Mouse (Mus musculus): ENCODE data around the gene Tm9sf3.

The Tm9sf3 gene

GRCm38 (mm10) chr19:41263630-41264295, at the start of gene Tm9sf3:
Tm9sf3 (minus strand) TSS chr19:41263997.
- in situ Hi-C loops (cut with MboI; ENCODE audit: low pct_unique_long_range_greater_than_20kb in 1 of 2, low sequenced_read_pairs in 2 of 2, unreplicated experiment in 1 of 2): no loop called here

DNA sequence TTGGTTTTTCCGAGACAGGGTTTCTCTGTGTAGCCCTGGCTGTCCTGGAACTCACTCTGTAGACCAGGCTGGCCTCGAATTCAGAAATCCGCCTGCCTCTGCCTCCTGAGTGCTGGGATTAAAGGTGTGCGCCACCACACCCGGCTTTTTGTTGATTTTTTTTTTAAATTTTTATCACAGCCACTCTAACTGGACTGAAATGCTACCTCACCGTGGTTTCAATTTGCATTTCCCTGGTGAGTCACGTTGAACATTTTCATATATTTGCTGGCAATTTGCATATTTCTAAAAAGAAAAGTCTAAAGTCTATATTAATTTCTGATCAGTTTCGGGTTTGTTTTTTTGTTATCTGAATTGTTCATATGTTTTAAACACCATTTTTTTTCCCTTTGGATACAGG, 48.8 kb upstream of the Tm9sf3 start:
- in situ Hi-C loops (cut with MboI; ENCODE audit: low pct_unique_long_range_greater_than_20kb in 1 of 2, low sequenced_read_pairs in 2 of 2, unreplicated experiment in 1 of 2): loop anchor here in 1 of 2 experiments (25.0 kb wide), 1 partner anchor 300 kb away; no protein-coding TSS in a partner anchor

GRCm38 (mm10) chr19:41312027-41312426, 48.2 kb upstream of the Tm9sf3 start:
- in situ Hi-C loops (cut with MboI; ENCODE audit: low pct_unique_long_range_greater_than_20kb in 1 of 2, low sequenced_read_pairs in 2 of 2, unreplicated experiment in 1 of 2): loop anchor here in 1 of 2 experiments (25.0 kb wide), 1 partner anchor 300 kb away; no protein-coding TSS in a partner anchor

GRCm38 (mm10) chr19:41310971-41311703, 47.3 kb upstream of the Tm9sf3 start:
- in situ Hi-C loops (cut with MboI; ENCODE audit: low pct_unique_long_range_greater_than_20kb in 1 of 2, low sequenced_read_pairs in 2 of 2, unreplicated experiment in 1 of 2): loop anchor here in 1 of 2 experiments (25.0 kb wide), 1 partner anchor 301 kb away; no protein-coding TSS in a partner anchor

GRCm38 (mm10) chr19:41303933-41304332, 40.1 kb upstream of the Tm9sf3 start:
- in situ Hi-C loops (cut with MboI; ENCODE audit: low pct_unique_long_range_greater_than_20kb in 1 of 2, low sequenced_read_pairs in 2 of 2, unreplicated experiment in 1 of 2): loop anchor here in 1 of 2 experiments (25.0 kb wide), 1 partner anchor 308 kb away; no protein-coding TSS in a partner anchor

DNA sequence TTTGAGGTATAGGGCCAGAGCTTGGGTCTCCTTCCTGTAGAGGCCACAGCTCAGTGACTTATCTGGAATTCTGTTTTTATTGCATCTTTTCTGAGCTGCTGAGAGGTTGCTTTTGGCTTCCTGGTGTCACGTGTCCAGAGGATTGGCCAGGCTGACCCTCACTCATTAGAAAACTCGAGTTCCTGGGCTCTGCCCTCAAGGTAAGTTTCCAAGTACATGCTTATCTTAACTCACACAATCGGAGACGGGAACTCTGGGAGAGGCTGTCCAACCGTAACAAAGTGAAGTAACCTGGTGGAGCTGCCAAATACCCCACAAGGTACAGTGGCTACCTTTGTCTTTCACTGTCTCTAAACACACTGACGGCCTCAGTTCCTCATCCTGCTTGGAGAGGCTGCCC, 39.6 kb upstream of the Tm9sf3 start:
- in situ Hi-C loops (cut with MboI; ENCODE audit: low pct_unique_long_range_greater_than_20kb in 1 of 2, low sequenced_read_pairs in 2 of 2, unreplicated experiment in 1 of 2): loop anchor here in 1 of 2 experiments (25.0 kb wide), 1 partner anchor 309 kb away; no protein-coding TSS in a partner anchor

- in situ Hi-C loops (cut with MboI; ENCODE audit: low pct_unique_long_range_greater_than_20kb in 1 of 2, low sequenced_read_pairs in 2 of 2, unreplicated experiment in 1 of 2): loop anchor here in 1 of 2 experiments (25.0 kb wide), 1 partner anchor 310 kb away; no protein-coding TSS in a partner anchor
These were observed 38.1 kb upstream of the Tm9sf3 start for GRCm38 (mm10) chr19:41301856-41302255.

DNA sequence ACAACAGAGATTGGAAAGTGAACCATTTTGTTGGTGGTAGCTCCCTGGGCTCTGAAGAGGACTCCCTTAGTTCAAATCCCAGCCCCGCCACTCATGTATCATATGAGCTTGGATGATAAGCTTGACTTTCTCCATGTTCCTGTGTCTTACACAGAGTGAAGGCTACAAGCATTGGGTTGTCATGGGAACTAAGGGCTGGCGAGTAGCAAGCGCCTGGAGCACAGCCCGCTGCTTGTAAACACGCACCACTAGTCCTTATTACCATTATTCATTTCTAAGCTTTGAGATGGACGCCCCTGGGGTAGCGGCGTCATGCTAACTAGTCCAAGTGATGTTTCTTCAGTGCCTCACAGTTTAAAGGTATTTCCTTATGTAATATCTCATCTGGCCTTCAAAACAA, 35.6 kb upstream of the Tm9sf3 start:
- in situ Hi-C loops (cut with MboI; ENCODE audit: low pct_unique_long_range_greater_than_20kb in 1 of 2, low sequenced_read_pairs in 2 of 2, unreplicated experiment in 1 of 2): no loop called here

GRCm38 (mm10) chr19:41290952-41291619, 27.3 kb upstream of the Tm9sf3 start:
- in situ Hi-C loops (cut with MboI; ENCODE audit: low pct_unique_long_range_greater_than_20kb in 1 of 2, low sequenced_read_pairs in 2 of 2, unreplicated experiment in 1 of 2): no loop called here

GRCm38 (mm10) chr19:41288568-41288967, 24.8 kb upstream of the Tm9sf3 start:
- in situ Hi-C loops (cut with MboI; ENCODE audit: low pct_unique_long_range_greater_than_20kb in 1 of 2, low sequenced_read_pairs in 2 of 2, unreplicated experiment in 1 of 2): no loop called here

DNA sequence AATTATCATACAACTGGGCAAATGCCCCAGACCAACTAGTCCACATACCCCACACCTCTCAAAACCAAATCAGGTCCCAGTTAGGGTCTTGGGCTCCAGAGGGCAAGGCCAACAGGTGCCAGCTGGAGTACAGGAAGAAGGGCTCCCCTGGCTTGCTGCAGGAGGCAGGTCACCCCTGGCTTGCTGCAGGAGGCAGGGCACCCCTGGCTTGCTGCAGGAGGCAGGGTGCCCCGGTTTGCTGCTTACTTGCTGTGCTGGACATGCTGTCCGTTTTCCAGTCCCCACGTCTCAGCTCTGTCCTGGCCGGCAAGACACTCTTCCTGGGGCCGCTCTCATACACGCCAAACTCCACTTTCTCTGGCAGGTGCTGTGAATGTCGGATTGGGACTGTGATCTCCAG, 23.4 kb upstream of the Tm9sf3 start:
- in situ Hi-C loops (cut with MboI; ENCODE audit: low pct_unique_long_range_greater_than_20kb in 1 of 2, low sequenced_read_pairs in 2 of 2, unreplicated experiment in 1 of 2): no loop called here

DNA sequence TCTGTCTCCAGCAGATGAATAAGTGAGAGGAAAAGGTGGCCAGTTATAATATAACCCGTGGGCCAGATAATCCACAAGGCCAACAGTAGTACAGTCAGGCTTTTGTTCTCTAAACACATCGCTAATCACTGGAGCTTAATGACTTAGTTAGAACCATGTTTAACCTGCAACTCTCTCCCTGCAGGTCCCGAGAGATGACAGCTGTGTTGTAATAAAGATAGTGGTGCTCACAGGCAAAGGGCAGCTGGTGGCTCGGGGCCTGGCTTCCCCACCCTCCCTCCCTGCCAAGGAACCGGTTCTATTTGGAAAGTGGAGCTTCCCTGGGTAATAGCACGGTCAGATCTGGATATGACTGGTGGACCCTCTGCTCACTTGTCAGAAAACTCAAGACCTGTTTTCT, 20.7 kb upstream of the Tm9sf3 start:
- in situ Hi-C loops (cut with MboI; ENCODE audit: low pct_unique_long_range_greater_than_20kb in 1 of 2, low sequenced_read_pairs in 2 of 2, unreplicated experiment in 1 of 2): no loop called here

DNA sequence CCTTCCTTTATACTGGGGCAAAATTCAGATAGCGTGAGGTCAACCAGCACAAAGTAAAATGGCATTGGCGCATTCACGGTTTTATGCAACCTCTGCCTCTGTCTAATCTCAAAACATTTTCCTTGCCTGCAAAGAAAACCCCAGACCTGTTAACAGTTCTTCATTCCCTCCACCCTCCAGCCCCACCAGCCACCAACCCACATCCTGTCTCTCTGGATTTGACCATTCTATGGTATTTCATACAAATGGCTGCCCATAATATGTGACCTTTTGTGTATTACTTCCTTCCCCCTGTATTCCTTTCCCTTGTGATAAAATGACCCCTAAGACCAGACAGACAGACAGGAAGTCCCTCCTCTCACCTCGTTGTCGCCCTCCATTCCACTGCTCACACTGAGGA, 18.9 kb upstream of the Tm9sf3 start:
- in situ Hi-C loops (cut with MboI; ENCODE audit: low pct_unique_long_range_greater_than_20kb in 1 of 2, low sequenced_read_pairs in 2 of 2, unreplicated experiment in 1 of 2): no loop called here

- in situ Hi-C loops (cut with MboI; ENCODE audit: low pct_unique_long_range_greater_than_20kb in 1 of 2, low sequenced_read_pairs in 2 of 2, unreplicated experiment in 1 of 2): no loop called here
These were observed 18.4 kb upstream of the Tm9sf3 start for GRCm38 (mm10) chr19:41282216-41282615.

DNA sequence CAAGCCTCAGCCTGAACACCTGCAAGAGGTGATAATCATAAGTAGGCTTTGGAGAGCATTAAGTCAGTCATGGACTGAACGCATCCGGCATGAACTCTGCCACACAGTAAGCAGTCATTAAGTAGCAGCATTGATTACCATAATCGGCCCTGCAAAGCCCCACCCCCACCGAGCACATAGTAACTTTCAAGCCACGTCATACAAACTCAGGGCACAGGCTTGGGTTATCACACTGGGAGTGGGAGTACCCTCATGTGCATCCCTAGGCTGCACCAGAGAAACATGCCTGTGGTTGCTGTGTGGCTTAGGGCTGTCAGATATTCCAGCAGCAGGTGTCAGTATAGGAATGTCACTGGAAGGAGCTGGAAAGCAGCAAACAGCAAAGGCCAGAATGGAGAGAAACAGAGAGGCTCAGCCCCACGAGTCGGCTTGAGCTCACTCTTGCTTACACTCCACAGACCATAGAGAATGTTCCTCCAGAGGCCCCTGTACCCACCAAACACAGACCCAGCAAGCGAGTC, 16.0 kb upstream of the Tm9sf3 start:
- in situ Hi-C loops (cut with MboI; ENCODE audit: low pct_unique_long_range_greater_than_20kb in 1 of 2, low sequenced_read_pairs in 2 of 2, unreplicated experiment in 1 of 2): no loop called here

GRCm38 (mm10) chr19:41278606-41279005, 14.8 kb upstream of the Tm9sf3 start:
- in situ Hi-C loops (cut with MboI; ENCODE audit: low pct_unique_long_range_greater_than_20kb in 1 of 2, low sequenced_read_pairs in 2 of 2, unreplicated experiment in 1 of 2): no loop called here

- in situ Hi-C loops (cut with MboI; ENCODE audit: low pct_unique_long_range_greater_than_20kb in 1 of 2, low sequenced_read_pairs in 2 of 2, unreplicated experiment in 1 of 2): no loop called here
These were observed 11.8 kb upstream of the Tm9sf3 start for GRCm38 (mm10) chr19:41275588-41275987.

GRCm38 (mm10) chr19:41270906-41271305, 7.1 kb upstream of the Tm9sf3 start:
- in situ Hi-C loops (cut with MboI; ENCODE audit: low pct_unique_long_range_greater_than_20kb in 1 of 2, low sequenced_read_pairs in 2 of 2, unreplicated experiment in 1 of 2): no loop called here
